Mouse (Mus musculus): ENCODE data around the gene Hpcal1.

GRCm38 (mm10) chr12:17653051-17653783, 37.4 kb upstream of the Hpcal1 start:
- TF ChIP-seq CTCF (IDR thresholded peaks at IDR 0.05; ENCODE audit: control insufficient read depth, insufficient read depth, low read length) (no peak), POLR2A (IDR thresholded peaks at IDR 0.05; ENCODE audit: borderline replicate concordance, control insufficient read depth, low read depth, low read length) (no peak)

Measured in bone marrow, adult 2 months (tissue).